Mouse (Mus musculus) neural tube, embryonic 11.5 days (tissue): ENCODE results near the gene Arsb. TPM values are rescaled to one million over a fixed set of nuclear protein-coding genes. Genes with fewer than 3 reads are reported as not detected.
"Not testable (repeated sequence)": the region's sequence is repeated elsewhere in the genome, so short reads cannot be mapped to it uniquely, and the experiment has no call there.

Experiments
- ATAC-seq: fragments of 200-750 bp; cut with Nextera tagmentation; 2 replicates; pipeline ENCODE4 v1.8.0; 2017; ENCODE audit warnings: moderate number of reproducible peaks, mild to moderate bottlenecking, moderate TSS enrichment, moderate library complexity; ENCODE audit not compliant: insufficient read depth, low FRiP score, low TSS enrichment
- DNase-seq: peaks from one replicate; pipeline ENCODE4 v3.0.0-alpha.2; 2015; ENCODE audit warnings: low spot score
- H3K27ac ChIP-seq: fragments of 300-500 bp; sonication (generic); 2 replicates; pipeline ENCODE4 v1.5.1; 2014; ENCODE audit warnings: low read depth, mild to moderate bottlenecking, low read length
- H3K27me3 ChIP-seq: fragments of 300-500 bp; sonication (generic); 2 replicates; pipeline ENCODE4 v1.6.1; 2014; ENCODE audit warnings: mild to moderate bottlenecking, low read length, mixed read lengths; ENCODE audit not compliant: control insufficient read depth, insufficient read depth
- H3K36me3 ChIP-seq: fragments of 300-500 bp; sonication (generic); 2 replicates; pipeline ENCODE4 v1.6.1; 2014; ENCODE audit warnings: mild to moderate bottlenecking, low read length, moderate library complexity, mixed read lengths; ENCODE audit not compliant: control insufficient read depth, insufficient read depth
- H3K4me1 ChIP-seq: fragments of 300-500 bp; sonication (generic); 2 replicates; pipeline ENCODE4 v1.6.1; 2014; ENCODE audit warnings: low read length, mixed read lengths; ENCODE audit not compliant: control insufficient read depth, insufficient read depth
- H3K4me2 ChIP-seq: fragments of 300-500 bp; sonication (generic); 2 replicates; pipeline ENCODE4 v1.6.1; 2014; ENCODE audit warnings: low read depth, mild to moderate bottlenecking, moderate library complexity
- H3K4me3 ChIP-seq: fragments of 300-500 bp; sonication (generic); 2 replicates; pipeline ENCODE4 v1.5.1; 2014; ENCODE audit warnings: low read depth, low read length
- H3K9ac ChIP-seq: fragments of 300-500 bp; sonication (generic); 2 replicates; pipeline ENCODE4 v1.6.1; 2014; ENCODE audit warnings: mild to moderate bottlenecking, low read length
- H3K9me3 ChIP-seq: fragments of 300-500 bp; sonication (generic); 2 replicates; pipeline ENCODE4 v1.6.1; 2016; ENCODE audit warnings: low read length; ENCODE audit not compliant: control insufficient read depth
- WGBS: fragments of 180-500 bp; shearing (Covaris S2); extraction: QIAGEN DNeasy Blood & Tissue Kit; methylation state at CpG from one replicate; pipeline ENCODE4 v1.1.7; 2014; 5-methylcytosine and 5-hydroxymethylcytosine counted together
- polyA plus RNA-seq: library from polyadenylated mRNA; unstranded; fragments of >200 nt; fragmentation: Nextera tagmentation; extraction: Ambion mirVana; gene quantifications from 2 replicates; pipeline ENCODE4 v1.2.1, GENCODE M21; 2014

Arsb gene
- polyA plus RNA-seq, 1 experiment from 2014 or later, result 7.3 TPM

DNA sequence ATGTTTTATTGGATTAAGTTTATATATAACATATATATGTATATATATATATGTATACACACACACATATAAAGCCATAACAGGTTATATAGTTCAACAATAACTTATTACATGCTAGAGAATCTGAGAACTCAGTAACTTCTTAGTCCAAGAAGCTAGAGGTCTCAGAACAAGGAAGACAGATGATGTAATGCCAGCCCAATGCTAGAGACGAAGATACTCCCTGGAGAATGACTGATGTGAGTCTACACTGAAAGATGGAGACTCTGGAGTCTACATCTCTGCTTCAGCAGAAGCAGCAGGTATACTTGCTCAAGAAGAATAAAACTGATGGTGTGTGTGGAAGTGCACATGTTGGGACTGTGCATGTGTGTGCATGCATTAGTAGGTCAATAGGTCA is 208.3 kb downstream of the Arsb start:
- no peak for ATAC-seq
- H3K36me3 ChIP-seq, result no peaks in the 10 kb centered on the region
- WGBS, result 74% methylated on average over 1 of the region's 1 CpGs

GRCm38 (mm10) chr13:93984521-93984920 is 213.1 kb downstream of the Arsb start:
- Histone ChIP-seq H3K27me3 (no peaks in the 10 kb centered on the region), H3K9ac (no peak overlapping the region), H3K36me3 (no peaks in the 10 kb centered on the region), H3K4me2 (no peak overlapping the region), H3K9me3 (no peaks in the 10 kb centered on the region), H3K4me3 (no peak overlapping the region), H3K4me1 (peaks cover 4% of the 10 kb centered on the region; the same call in 1 of the 2 replicates), H3K27ac (no peak overlapping the region)
- DNase-seq (no peak), ATAC-seq (no peak)
- WGBS, result 80% methylated on average over 2 of the region's 2 CpGs

More for the DNA sequence above, 208.3 kb downstream of the Arsb start:
- no peak for DNase-seq
- H3K27me3 ChIP-seq, result no peaks in the 10 kb centered on the region
- no peak overlapping the region for H3K27ac ChIP-seq
- H3K4me3 ChIP-seq, result no peak overlapping the region
- no peak overlapping the region for H3K9ac ChIP-seq
- no peak overlapping the region for H3K4me2 ChIP-seq
- H3K4me1 ChIP-seq, result no peaks in the 10 kb centered on the region
- H3K9me3 ChIP-seq, result no peaks in the 10 kb centered on the region

DNA sequence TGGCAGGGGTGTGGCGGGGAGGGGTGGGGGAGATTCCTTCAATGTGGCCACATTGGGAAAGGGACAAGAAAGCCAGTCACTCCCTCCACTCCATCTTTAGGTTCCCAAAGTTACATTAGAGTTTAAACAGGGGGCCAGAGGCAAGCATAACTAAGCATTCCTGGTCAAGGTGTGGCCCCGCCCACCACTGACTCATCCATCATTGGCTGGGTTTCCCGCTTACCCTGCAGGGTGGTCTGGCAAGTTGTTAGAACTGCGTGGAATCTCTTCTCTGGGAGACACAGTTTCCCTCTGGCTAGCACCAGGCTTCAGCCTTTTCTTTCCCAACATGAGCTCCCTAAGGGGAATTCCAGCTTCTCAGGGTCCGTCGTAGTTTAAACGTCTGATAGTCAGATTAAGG is 213.8 kb downstream of the Arsb start:
- ATAC-seq (no peak), DNase-seq (no peak)
- Histone ChIP-seq H3K4me3 (no peak overlapping the region), H3K4me1 (peaks cover 5% of the 10 kb centered on the region; the same call in 1 of the 2 replicates), H3K9me3 (no peaks in the 10 kb centered on the region), H3K27me3 (no peaks in the 10 kb centered on the region), H3K27ac (no peak overlapping the region), H3K36me3 (no peaks in the 10 kb centered on the region), H3K9ac (no peak overlapping the region), H3K4me2 (no peak overlapping the region)
- 84% methylated on average over 7 of the region's 7 CpGs for WGBS

- DNase-seq, H3K4me2 ChIP-seq, H3K4me3 ChIP-seq, H3K9me3 ChIP-seq, ATAC-seq, H3K27me3 ChIP-seq, H3K9ac ChIP-seq, H3K27ac ChIP-seq, H3K36me3 ChIP-seq, H3K4me1 ChIP-seq: not testable (repeated sequence)
- WGBS, result 93% methylated on average over 8 of the region's 8 CpGs
These were observed 214.3 kb downstream of the Arsb start for GRCm38 (mm10) chr13:93985750-93986149.

- DNase-seq, result no peak
- Histone ChIP-seq H3K4me1 (peaks cover 5% of the 10 kb centered on the region; the same call in 1 of the 2 replicates), H3K27ac (no peak overlapping the region), H3K9me3 (no peaks in the 10 kb centered on the region), H3K36me3 (no peaks in the 10 kb centered on the region), H3K27me3 (no peaks in the 10 kb centered on the region), H3K4me3 (no peak overlapping the region), H3K4me2 (no peak overlapping the region), H3K9ac (no peak overlapping the region)
- ATAC-seq, result no peak
- 71% methylated on average over 7 of the region's 7 CpGs for WGBS
These were observed 216.2 kb downstream of the Arsb start for GRCm38 (mm10) chr13:93987611-93988010.

- H3K36me3 ChIP-seq, result no peaks in the 10 kb centered on the region
- 52% methylated on average over 4 of the region's 4 CpGs for WGBS
- no peaks in the 10 kb centered on the region for H3K27me3 ChIP-seq
- no peak overlapping the region for H3K4me3 ChIP-seq
- H3K27ac ChIP-seq, result no peak overlapping the region
- no peak overlapping the region for H3K4me2 ChIP-seq
- no peak overlapping the region for H3K9ac ChIP-seq
- no peaks in the 10 kb centered on the region for H3K9me3 ChIP-seq
- DNase-seq (no peak), ATAC-seq (no peak)
- peaks cover 5% of the 10 kb centered on the region; the same call in 1 of the 2 replicates for H3K4me1 ChIP-seq
These were observed 217.8 kb downstream of the Arsb start for GRCm38 (mm10) chr13:93989208-93989607.

GRCm38 (mm10) chr13:93989736-93990611 is 218.5 kb downstream of the Arsb start:
- peaks cover 5% of the 10 kb centered on the region; the same call in 1 of the 2 replicates for H3K4me1 ChIP-seq
- no peak overlapping the region for H3K4me2 ChIP-seq
- H3K4me3 ChIP-seq, result no peak overlapping the region
- no peaks in the 10 kb centered on the region for H3K36me3 ChIP-seq
- H3K9me3 ChIP-seq, result no peaks in the 10 kb centered on the region
- WGBS, result 91% methylated on average over 11 of the region's 11 CpGs
- no peak overlapping the region for H3K9ac ChIP-seq
- H3K27ac ChIP-seq, result no peak overlapping the region
- DNase-seq (no peak), ATAC-seq (no peak)
- H3K27me3 ChIP-seq, result no peaks in the 10 kb centered on the region

DNA sequence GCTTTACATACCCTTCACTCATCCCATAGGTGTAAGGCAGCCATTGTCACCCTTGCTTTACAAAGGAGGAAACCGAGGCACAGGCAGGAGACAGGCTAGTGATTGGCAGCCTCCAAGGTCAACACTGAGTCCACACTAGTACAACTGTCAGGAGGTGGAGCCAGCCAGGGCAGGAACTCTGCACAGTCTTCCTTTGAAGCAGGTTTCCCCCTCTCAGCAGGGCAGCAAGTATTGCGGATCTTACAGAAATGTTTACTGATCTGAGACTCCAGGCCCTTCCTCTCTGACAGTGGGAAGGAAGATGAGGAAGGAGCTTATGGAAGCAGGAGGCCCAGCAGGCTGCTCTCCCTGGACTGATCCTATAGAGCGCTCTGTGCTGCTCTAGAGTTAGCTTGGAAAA is 219.4 kb downstream of the Arsb start:
- 73% methylated on average over 3 of the region's 3 CpGs for WGBS
- H3K36me3 ChIP-seq, result no peaks in the 10 kb centered on the region

DNA sequence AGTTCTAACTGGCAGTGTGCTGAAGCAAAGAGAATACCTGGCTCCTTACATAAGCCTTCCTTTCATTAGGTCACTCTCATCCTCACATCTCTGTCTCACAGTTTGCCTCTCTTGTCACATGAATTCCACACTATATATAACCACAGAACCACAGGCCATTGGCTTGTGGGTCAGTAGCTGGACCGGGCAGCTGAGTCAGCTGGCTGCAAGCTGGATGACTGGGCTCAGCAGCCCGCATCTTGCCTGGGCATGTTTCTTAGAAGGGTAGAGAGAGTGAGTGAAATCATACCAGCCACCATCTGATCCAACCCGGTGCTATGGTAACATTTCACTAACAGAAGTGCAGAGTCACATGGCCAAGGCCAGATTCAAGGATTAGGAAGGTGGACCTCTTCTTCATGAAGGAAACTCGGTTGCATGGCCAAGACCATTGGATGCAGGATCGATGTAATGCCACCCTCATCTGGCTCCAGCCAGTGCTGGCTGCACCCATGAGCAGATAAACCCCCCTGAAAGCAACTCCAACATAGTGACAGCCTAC is 221.0 kb downstream of the Arsb start:
- Histone ChIP-seq H3K36me3 (no peaks in the 10 kb centered on the region), H3K9me3 (no peaks in the 10 kb centered on the region), H3K27me3 (no peaks in the 10 kb centered on the region), H3K9ac (no peak overlapping the region), H3K4me1 (peaks cover 5% of the 10 kb centered on the region; the same call in 1 of the 2 replicates), H3K4me2 (no peak overlapping the region), H3K27ac (no peak overlapping the region), H3K4me3 (no peak overlapping the region)
- ATAC-seq (no peak), DNase-seq (no peak)
- WGBS, result 94% methylated on average over 5 of the region's 5 CpGs

More for the DNA sequence above, 219.4 kb downstream of the Arsb start:
- H3K27me3 ChIP-seq, result no peaks in the 10 kb centered on the region
- no peak overlapping the region for H3K9ac ChIP-seq
- DNase-seq (no peak), ATAC-seq (no peak)
- H3K27ac ChIP-seq, result no peak overlapping the region
- no peak overlapping the region for H3K4me3 ChIP-seq
- peaks cover 5% of the 10 kb centered on the region; the same call in 1 of the 2 replicates for H3K4me1 ChIP-seq
- no peaks in the 10 kb centered on the region for H3K9me3 ChIP-seq
- H3K4me2 ChIP-seq, result no peak overlapping the region
